ENCODE assay signal across 9 mouse cellular contexts in genomic region chr10:69254390-69254847, GRCm38 (mm10). TPM values are rescaled to one million over a fixed set of nuclear protein-coding genes. Genes with fewer than 3 reads are reported as not detected.
DNase-seq lines count a peak whose midpoint lies in the region; ATAC-seq and TF ChIP-seq lines count a peak whose summit lies in the region.
"Had no signal": no experiment of that assay in that cellular context is flagged by ENCODE, and none has a peak within 500 bp of the region (broad histone marks: within the 10 kb centered on the region; RNA-seq: fewer than 3 reads in every experiment).

No protein-coding gene starts in this region.

- no peaks in the 10 kb centered on the region for H3K36me3 ChIP-seq in hindbrain, embryonic 11.5 days (ENCODE audit: control insufficient read depth, insufficient read depth, low read length)
- H3K36me3 ChIP-seq in limb, embryonic 10.5 days: peaks cover 20% of the 10 kb centered on the region
- H3K36me3 ChIP-seq in midbrain, embryonic 10.5 days: peaks cover 20% of the 10 kb centered on the region
- H3K36me3 ChIP-seq in stomach, postnatal 0 days (ENCODE audit: control insufficient read depth, insufficient read depth, low read length): peaks cover 7% of the 10 kb centered on the region; the same call in 1 of the 2 replicates

- H3K4me2 ChIP-seq in hindbrain, embryonic 11.5 days (replicated peaks; ENCODE audit: low read depth, low read length): no peak overlapping the region
- no peak overlapping the region for H3K4me2 ChIP-seq in stomach, postnatal 0 days (replicated peaks; ENCODE audit: low read depth)
- H3K4me2 ChIP-seq: neural tube, embryonic 12.5 days had no signal

- H3K27me3 ChIP-seq in hindbrain, embryonic 11.5 days (ENCODE audit: control insufficient read depth, insufficient read depth, low read length): no peaks in the 10 kb centered on the region
- no peaks in the 10 kb centered on the region for H3K27me3 ChIP-seq in limb, embryonic 10.5 days (ENCODE audit: low read depth, poor library complexity, severe bottlenecking)
- no peaks in the 10 kb centered on the region for H3K27me3 ChIP-seq in midbrain, embryonic 10.5 days (ENCODE audit: low read depth, poor library complexity, severe bottlenecking)
- no peaks in the 10 kb centered on the region for H3K27me3 ChIP-seq in stomach, postnatal 0 days (ENCODE audit: control insufficient read depth, insufficient read depth, low read length)
- H3K27me3 ChIP-seq: neural tube, embryonic 12.5 days had no signal

- WGBS in hindbrain, embryonic 11.5 days: 17% methylated on average over 8 of the region's 8 CpGs
- WGBS in limb, embryonic 10.5 days: 32% methylated on average over 8 of the region's 8 CpGs
- WGBS in midbrain, embryonic 10.5 days: 16% methylated on average over 8 of the region's 8 CpGs
- 17% methylated on average over 8 of the region's 8 CpGs for WGBS in stomach, postnatal 0 days

- DNase-seq in A20 (ENCODE audit: low read depth, low spot score): peak; percentile 79
- DNase-seq in adrenal gland, postnatal 10 days: peak; percentile 64
- peak; percentile 15 to 30 for DNase-seq in frontal cortex, postnatal 14 days (ENCODE audit: low spot score in 2 of 2)
- peak; percentile 56 for DNase-seq in hindbrain, embryonic 11.5 days (ENCODE audit: low spot score)
- DNase-seq in limb, embryonic 10.5 days (ENCODE audit: low spot score): no peak
- peak; percentile 82 for DNase-seq in midbrain, embryonic 10.5 days (ENCODE audit: low spot score)
- peak; percentile 43 for DNase-seq in stomach, postnatal 0 days (ENCODE audit: low spot score)
- DNase-seq in layer of hippocampus, adult 9-10 months (ENCODE audit: low spot score): no peak

- no peak overlapping the region for H3K9ac ChIP-seq in hindbrain, embryonic 11.5 days (ENCODE audit: low read depth, low read length)
- no peak overlapping the region for H3K9ac ChIP-seq in stomach, postnatal 0 days (ENCODE audit: low read length)
- H3K9ac ChIP-seq: neural tube, embryonic 12.5 days had no signal

- 0 out of 2 replicates have a peak, but pooled peaks have one; percentile 6 for TF ChIP-seq CTCF in stomach, postnatal 0 days (IDR thresholded peaks at IDR 0.05; ENCODE audit: low read depth)

- peak overlapping the region; percentile 48; the same call in 1 of the 2 replicates for H3K27ac ChIP-seq in hindbrain, embryonic 11.5 days (ENCODE audit: low read depth, low read length)
- peak overlapping the region; percentile 83 for H3K27ac ChIP-seq in limb, embryonic 10.5 days
- peak overlapping the region; percentile 73 for H3K27ac ChIP-seq in midbrain, embryonic 10.5 days (replicated peaks)
- peak overlapping the region; percentile 92 for H3K27ac ChIP-seq in stomach, postnatal 0 days (replicated peaks)
- H3K27ac ChIP-seq: neural tube, embryonic 12.5 days had no signal

- no peaks in the 10 kb centered on the region for H3K4me1 ChIP-seq in hindbrain, embryonic 11.5 days (replicated peaks; ENCODE audit: control insufficient read depth, insufficient read depth, low read length)
- H3K4me1 ChIP-seq in limb, embryonic 10.5 days: peaks cover 34% of the 10 kb centered on the region
- H3K4me1 ChIP-seq in midbrain, embryonic 10.5 days: peaks cover 37% of the 10 kb centered on the region
- H3K4me1 ChIP-seq in stomach, postnatal 0 days (replicated peaks; ENCODE audit: control insufficient read depth, insufficient read depth): peaks cover 5% of the 10 kb centered on the region; the same call in 1 of the 2 replicates

- no peak for TF ChIP-seq EP300 in stomach, postnatal 0 days (optimal IDR thresholded peaks at IDR 0.05)

- no peaks in the 10 kb centered on the region for H3K9me3 ChIP-seq in hindbrain, embryonic 11.5 days (ENCODE audit: control insufficient read depth, low read length)
- H3K9me3 ChIP-seq in limb, embryonic 10.5 days (replicated peaks): no peaks in the 10 kb centered on the region
- no peaks in the 10 kb centered on the region for H3K9me3 ChIP-seq in midbrain, embryonic 10.5 days (replicated peaks)
- H3K9me3 ChIP-seq in stomach, postnatal 0 days (ENCODE audit: control insufficient read depth, low read length): no peaks in the 10 kb centered on the region
- H3K9me3 ChIP-seq: neural tube, embryonic 12.5 days had no signal

- ATAC-seq in hindbrain, embryonic 11.5 days (ENCODE audit: low FRiP score): peak; percentile 74
- ATAC-seq in stomach, postnatal 0 days (ENCODE audit: low FRiP score, low TSS enrichment): peak; percentile 56; the same call in 1 of the 2 replicates

- H3K4me3 ChIP-seq in hindbrain, embryonic 11.5 days (ENCODE audit: low read depth, low read length): no peak overlapping the region
- H3K4me3 ChIP-seq in limb, embryonic 10.5 days: no peak overlapping the region
- peak overlapping the region; percentile 16 for H3K4me3 ChIP-seq in midbrain, embryonic 10.5 days
- H3K4me3 ChIP-seq in stomach, postnatal 0 days (ENCODE audit: low read depth, low read length): no peak overlapping the region
- H3K4me3 ChIP-seq: neural tube, embryonic 12.5 days had no signal

RNA-seq across cellular contexts. Expression of gene A930033H14Rik, which starts 41.5 kb away (rescaled TPM):
- 1 to 10 TPM; 2.5 to 4.4 TPM for total RNA-seq in adrenal gland, postnatal 10 days (2021)
- 1.1 and 1.3 TPM in 2 replicates for polyA plus RNA-seq in hindbrain, embryonic 11.5 days (2014; fragmentation: Nextera tagmentation; extraction: Ambion mirVana)
- polyA plus RNA-seq in limb, embryonic 10.5 days (2016; fragmentation: Nextera tagmentation; extraction: Ambion mirVana): 1.0 and 1.6 TPM in 2 replicates
- 1.0 and 1.1 TPM in 2 replicates for polyA plus RNA-seq in midbrain, embryonic 10.5 days (2016; fragmentation: Nextera tagmentation; extraction: Ambion mirVana)
- polyA plus RNA-seq in stomach, postnatal 0 days (2015; fragmentation: Nextera tagmentation; extraction: Ambion mirVana): 1.2 and 1.5 TPM in 2 replicates

Comparison
In these comparisons a context has a peak if more than half of its experiments do, and no peak if none do; other contexts are left out.
1. DNase-seq: peak in A20 (single experiment), adrenal gland, postnatal 10 days (single experiment), frontal cortex, postnatal 14 days (2 of 2), hindbrain, embryonic 11.5 days (single experiment), midbrain, embryonic 10.5 days (single experiment) and stomach, postnatal 0 days (single experiment); none in limb, embryonic 10.5 days (single experiment) and layer of hippocampus, adult 9-10 months (single experiment).
2. Peak in every context shown above with its lines, with median percentiles within 50 percentile points of each other: H3K27ac ChIP-seq.